Mouse (Mus musculus) adrenal gland, postnatal 14 days (tissue): Measurements from ENCODE around the gene Scfd2. TPM values are rescaled to one million over a fixed set of nuclear protein-coding genes. Genes with fewer than 3 reads are reported as not detected.
A peak's percentile ranks its signal among the peaks of the same experiment; 100 is the strongest.

Experiments used
- DNase-seq: peaks from one replicate; pipeline ENCODE4 v3.0.0; 2021; ENCODE audit warnings: mixed read lengths
- total RNA-seq: library from RNA; stranded (reverse); gene quantifications from 2 replicates; pipeline ENCODE4 v1.2.3, GENCODE M21; 2021

Gene Scfd2
- total RNA-seq, 1 experiment from 2014 or later: 20.2 TPM

DNA sequence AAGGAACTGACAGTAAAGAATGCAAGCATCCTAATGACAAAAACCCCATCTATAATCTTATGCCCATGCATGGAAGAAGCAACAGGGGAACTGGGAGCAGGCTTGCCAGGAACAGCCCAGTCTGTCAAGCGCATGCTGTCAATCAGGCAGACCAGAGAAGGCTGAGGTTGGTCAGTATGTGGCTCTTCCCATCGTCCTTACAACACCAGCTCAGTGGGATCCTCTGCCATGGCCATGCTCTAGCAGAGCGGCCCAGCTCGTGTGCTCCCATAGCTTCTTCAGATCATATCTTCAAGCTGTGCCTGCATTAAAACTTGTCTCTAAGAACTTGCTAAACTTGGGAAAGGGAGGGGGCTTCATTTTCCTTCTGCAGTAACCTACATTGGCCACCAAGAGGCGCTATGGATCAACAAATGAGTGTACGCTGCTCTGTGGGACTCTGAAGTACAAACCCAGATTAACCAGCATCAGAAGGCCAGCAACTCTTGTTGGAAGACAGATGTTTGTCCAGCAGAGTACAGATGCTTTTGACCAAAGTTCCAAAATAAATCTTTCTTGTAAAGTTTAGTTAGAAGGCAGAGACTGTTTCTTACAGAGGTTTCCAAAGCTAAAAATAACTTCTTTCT lies 220.2 kb downstream of the Scfd2 start:
- DNase-seq: peak; percentile 59

DNA sequence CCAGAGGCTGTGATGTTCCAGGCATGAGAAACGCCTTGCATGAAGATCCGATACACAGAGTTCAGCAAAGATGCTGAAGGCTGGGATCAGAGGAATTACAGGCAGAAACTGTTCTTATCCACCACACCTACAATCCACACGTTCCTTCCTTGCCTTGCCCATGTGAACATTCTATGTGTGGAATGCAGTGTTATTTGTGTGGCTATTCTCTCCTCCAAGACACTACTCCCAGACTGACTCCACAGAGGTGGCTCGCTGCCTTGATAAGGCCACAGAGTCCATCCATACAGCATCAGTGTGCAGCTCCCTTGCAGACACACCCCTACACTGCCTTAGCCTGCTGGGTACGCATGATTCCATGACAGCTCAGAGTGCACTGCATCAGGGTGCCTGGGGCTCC lies 221.5 kb downstream of the Scfd2 start:
- no peak for DNase-seq

DNA sequence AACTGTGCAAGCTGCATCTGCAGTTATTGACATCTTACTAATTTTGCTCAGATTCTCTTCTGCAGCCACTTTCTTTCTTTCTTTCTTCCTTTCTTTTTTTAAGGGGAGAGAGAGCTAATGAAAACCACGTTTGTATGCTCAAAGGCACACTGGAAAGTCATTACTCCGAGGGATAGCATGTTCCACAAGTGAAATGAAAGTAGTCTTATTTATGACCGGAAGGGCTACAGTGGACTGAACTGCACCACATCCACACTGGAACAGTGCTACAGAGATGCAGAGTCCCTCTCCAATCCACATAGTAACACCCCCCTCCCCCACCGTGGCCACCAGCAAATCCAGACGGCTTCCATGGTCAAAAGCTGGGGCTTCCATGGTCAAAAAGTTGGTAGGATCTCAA lies 224.3 kb downstream of the Scfd2 start:
- no peak for DNase-seq

DNA sequence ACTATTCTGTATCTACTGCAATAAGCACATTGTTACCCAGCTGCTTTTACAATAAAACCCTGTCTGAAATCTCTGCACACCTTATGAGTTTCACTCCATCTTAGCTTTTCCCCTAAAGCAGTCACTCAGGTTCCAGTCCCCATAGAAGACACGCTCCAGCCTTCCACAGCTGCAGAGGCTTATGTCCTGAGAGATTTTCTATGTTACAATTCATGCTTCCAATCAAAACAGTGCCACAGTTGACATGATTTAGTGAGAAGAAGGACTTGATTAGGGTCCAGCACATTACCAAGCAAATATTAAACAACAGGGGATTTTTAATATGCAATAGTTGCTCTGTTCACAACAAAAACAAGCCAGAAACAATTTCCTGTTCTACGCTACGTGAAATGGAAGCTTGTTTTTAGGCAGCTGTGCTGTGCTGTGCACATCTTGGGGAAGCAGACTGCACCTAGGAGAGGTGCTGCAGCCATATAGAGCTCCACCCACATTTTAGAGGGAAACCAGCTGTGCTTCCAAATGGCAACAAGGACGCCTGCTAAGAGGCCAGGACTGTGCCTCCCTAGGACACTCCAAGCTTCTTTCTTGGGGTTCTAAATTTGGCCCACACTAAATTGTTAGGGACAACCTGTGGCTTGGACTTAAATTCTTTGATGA lies 225.9 kb downstream of the Scfd2 start:
- no peak for DNase-seq

DNA sequence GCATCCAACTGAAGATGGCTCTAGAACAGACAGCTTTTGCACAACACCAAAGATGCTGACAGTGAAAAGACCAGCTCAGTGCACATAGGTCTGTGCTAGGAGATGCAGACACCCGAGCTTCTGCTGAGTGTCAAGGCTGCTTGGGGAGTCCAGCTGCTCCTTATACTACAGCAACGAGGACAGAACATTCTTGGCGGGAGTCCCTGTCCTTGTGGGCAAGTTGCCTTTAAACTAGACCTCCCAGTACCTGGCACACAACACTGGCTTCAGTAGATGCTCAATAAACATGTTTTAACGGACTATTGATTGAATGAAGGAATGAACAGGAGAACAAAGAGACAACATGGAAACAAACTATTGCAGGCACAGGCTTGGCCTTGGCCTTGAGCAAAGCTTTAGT lies 226.8 kb downstream of the Scfd2 start:
- peak; percentile 67 for DNase-seq

DNA sequence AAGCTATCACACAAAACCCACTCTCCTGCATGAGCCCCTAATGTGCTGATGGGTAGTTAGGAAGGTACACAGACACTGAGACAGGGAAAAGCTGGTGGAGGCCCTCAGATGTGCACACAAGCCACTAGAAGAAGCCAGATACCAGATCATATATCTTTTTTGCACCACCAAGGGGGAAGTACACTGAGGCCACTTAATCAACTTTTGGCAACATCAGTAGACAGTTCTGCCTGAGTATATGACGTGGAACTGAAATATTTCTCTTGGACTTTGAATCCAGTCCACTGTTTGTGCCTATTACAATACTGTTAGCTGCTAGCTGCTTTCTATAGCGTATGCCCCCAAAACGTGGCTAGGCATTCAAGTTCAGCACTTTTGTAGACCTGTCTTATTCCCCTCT lies 229.2 kb downstream of the Scfd2 start:
- DNase-seq: no peak

DNA sequence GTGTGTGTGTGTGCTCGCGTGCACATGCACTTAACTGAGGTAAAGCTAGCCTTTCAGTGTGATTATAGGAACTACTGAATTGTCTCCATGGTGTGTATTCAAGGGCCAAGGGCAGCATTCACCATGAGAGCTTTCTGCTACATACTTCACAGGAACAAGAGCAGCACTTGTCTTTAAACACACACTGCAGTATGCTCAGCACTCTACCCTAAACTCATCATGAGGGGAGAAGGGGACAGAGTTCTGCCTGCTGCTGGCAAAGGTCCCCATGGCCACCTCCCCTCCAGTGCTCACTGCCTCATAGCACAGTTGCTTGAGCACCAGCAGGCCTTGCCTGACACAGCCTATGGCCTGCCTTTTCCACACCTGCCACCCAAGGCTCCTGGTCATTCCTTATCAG lies 230.1 kb downstream of the Scfd2 start:
- no peak for DNase-seq

DNA sequence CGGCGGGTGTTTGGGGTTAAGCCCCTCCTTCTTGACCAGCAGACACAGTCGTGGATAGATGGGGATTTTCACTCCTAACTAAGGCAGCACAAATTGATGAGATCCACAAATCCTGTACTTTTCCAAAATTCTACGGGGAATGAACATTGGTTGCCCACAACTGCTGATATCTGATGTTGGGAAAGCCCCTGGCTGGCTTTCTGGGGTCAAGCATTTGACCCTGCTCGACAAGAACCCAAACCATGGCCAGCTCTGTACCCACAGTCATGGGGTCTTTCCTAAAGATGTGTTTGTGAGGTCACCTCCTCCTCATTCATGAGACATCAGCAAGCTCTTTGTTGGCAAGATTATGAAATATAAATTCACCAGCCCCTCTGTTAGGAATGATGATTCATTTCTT lies 230.6 kb downstream of the Scfd2 start:
- DNase-seq: no peak

DNA sequence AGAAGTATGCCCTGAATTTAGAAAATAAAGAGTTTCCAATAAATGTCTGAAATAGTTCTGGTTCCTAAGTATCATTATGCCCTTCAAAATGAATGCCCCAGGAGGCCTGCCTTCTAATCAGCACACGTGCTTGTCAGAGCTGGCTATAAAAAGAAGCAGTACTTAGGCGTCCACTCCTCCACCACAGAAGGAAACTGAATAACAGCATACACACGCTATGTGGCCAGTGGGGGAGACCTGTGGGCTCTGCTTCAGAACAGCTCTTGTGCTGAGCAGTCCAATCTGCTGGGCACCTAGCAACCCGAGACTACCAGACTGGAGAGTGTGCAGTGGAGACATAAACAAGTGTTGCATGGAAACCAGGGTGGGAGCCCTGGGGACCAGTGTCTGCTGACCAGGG lies 231.4 kb downstream of the Scfd2 start:
- DNase-seq: no peak

DNA sequence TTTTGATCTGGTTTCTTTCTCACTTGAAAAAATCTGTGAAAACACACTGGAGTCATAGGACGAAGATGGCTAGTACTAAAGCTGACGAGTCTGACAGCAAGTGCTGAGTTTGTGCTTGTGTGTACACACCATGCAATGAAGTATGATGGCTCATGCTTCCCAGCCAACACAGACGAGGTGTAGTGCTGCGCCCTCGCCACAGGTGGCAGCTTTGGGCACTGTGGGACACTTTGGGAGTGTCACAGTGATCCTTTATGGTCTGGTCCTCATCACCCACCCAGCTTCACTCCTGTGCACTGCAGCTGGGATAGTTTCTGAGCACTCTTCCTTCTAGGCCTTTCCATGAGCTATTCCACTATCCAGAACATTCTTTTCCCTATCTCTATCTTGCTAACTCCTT lies 234.4 kb downstream of the Scfd2 start:
- DNase-seq: no peak

DNA sequence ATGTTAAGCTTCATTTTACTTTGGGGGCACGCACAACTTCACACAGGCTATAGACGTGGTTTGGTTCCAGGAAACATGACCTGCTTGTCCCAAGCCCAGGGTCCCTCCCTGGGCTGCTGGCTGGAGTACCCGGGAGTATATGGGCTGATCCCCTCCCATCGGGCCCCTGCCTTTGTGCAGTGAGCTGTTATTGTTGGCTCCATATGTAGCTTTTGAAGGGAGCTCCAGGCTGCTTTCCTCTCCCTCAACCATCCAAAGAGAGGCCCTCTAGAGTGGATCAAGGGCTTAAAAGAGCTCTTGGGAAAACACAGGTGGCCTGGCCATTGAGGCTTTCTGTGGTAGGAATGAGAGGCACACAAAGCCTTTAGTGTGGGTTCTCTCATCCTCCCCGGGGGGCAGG lies 235.5 kb downstream of the Scfd2 start:
- no peak for DNase-seq

DNA sequence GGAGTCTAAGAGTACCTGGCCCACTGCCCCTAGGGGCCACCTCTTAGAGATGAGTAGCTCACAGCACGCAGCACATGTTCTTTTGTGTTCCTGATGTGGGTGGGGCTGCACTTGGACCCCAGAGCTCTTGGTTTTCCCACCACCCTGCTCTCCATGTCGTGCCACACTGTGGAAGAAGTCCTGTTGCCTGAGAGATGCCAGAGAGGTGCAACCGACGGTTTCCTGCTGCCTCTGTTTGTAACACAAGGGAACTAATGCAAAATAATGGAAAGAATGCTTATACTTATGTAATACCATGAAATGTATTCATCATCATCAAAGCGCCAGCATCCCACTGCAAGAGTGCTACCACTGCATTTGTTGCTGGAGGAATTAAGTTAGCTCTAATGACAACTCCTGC lies 238.0 kb downstream of the Scfd2 start:
- DNase-seq: no peak

DNA sequence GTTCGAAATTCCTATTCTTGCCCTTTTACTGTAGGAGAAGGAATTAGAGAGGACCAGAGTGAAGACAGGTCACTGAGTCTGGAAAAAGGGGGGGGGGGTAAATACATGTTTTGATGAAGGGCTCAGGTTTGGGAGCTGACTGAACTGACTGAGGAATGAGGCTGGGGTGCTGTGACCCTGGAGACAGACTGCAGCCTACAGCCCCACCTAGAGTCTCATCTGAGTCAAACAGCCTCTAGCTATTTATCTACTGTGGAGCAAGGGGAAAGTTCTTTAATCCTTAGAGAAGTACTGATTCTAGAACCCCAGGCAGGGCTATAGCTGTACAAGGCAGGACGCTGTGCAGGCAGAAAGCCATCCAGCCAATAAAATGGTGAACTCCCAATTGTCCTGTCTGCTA lies 239.5 kb downstream of the Scfd2 start:
- DNase-seq: no peak

DNA sequence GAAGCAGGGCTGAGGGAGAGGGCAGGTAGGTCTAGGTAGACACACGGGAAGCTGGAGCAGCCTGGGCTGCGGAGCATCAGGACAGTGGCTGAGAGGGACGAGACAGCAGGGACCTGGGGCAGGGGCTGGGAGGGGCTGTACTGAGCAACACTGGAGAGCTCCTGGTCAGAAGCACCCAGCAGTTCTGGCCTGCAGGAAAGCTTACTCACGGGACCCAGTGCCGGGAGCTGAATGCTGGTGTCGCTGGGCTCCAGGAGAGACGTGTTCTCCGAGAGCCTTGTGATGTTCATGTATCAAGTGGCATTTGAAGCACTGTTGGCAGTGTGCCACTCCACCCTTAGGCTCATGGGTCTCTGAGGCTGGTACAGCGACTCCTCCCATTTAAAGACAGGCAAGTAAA lies 240.0 kb downstream of the Scfd2 start:
- DNase-seq: no peak

DNA sequence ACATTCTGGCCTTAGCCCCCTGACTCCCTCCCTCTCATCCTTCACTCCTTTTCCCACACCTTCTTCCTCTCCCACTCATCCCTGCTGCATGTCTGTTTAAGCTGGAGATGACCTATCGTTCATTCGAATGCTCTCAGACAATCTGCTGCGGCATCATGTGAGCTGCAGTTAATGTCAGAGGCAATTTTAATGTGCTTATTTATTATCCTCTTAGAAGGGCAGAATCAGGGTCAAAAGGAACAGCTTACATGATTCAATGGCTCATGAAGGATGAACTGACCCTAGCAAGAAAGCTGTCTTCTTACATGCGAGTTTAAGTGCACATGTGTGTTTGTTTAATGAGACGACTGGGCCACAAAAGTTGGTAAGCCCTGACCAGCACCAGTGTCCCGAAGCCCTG lies 241.6 kb downstream of the Scfd2 start:
- no peak for DNase-seq

DNA sequence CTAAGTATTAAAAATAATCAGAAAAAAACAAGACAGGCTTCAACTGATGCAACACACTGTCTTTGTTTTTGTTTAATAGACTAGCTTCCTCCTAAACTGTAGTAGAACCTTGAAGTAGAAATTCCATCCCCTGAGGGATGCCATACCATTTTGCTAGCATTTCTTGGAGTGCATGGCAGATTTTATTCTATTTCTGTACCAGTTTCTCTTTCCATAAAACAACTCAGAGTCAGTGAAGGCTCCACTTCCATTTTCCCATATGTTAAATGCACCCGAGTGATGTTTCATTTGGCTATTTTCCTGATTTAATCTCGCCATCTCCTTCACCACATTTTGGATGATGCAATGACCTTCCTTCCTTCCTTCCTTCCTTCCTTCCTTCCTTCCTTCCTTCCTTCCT lies 243.4 kb downstream of the Scfd2 start:
- no peak for DNase-seq

DNA sequence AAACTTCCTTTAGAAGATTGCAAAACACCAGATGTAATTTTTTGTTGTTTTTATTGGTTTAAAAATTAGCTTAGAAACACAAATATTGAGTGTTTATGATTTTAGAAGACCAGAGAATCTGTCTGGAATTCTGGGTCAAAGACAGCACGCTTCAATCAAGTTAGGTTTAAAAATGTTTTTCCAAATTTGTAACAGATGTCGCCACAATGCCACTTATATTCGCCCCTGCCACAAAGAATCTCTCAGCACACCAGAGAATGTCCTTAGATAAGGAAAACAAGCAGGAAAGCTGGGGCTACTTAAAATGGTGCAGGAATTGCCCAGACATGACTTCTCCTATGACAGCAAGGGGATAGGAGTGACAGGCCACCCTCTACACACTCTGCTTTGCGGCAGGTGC lies 245.3 kb downstream of the Scfd2 start:
- no peak for DNase-seq

DNA sequence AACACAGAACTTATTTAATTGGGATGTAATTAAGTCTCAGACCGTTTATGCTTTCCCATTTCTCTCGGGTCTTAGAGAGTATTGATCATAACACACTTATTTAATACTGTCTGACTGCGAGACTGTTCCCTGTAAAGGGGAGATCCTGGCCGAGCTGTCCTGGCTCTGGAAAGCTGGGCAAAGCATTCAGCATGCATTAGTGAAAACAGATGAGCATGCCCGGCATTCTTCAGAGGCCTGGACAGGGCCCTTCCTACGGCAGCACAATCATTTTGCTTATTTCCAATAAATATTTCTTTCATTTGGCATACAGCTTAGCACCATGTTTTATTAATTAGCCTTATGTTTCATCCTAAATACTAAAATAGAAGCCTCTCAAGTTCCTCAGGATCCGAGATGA lies 245.8 kb downstream of the Scfd2 start:
- no peak for DNase-seq

DNA sequence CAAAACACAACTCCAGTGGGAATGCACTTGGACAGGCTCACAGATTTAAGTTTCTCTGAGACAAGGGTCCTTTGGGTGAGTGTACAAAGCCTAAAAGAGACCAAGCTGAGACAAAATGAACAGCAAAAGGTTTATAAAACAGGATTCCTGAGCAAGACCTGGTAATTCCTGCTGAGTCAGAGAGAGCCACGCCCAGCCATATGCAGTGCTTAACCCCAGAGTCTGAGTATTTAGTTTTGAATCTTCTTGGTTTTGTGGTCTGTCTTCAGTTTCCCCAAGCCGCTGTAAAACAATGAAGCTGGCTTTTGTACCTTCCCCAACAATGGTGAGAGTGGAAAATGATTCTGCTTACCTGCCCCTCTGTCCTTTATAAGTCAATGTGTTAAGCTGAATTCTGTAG lies 246.3 kb downstream of the Scfd2 start:
- DNase-seq: no peak

DNA sequence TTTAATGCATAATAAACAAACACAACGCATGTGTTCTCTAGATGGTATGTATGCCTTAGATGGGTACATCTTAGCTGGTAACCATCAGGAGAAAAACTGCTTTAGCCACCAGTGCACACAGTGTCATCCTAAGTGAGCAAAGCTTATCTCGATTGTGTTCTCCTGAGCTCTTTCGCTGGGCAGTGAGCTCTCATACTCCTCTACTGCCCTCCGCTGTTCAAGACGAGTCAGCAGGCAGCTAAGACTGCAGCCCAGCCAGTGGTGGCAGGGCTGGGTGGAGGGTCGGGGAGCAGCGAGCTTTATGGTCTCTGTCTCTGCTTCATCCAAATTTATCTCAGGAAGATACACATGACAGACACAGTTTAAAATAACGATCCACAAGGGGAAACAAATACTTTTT lies 248.0 kb downstream of the Scfd2 start:
- peak; percentile 53 for DNase-seq

DNA sequence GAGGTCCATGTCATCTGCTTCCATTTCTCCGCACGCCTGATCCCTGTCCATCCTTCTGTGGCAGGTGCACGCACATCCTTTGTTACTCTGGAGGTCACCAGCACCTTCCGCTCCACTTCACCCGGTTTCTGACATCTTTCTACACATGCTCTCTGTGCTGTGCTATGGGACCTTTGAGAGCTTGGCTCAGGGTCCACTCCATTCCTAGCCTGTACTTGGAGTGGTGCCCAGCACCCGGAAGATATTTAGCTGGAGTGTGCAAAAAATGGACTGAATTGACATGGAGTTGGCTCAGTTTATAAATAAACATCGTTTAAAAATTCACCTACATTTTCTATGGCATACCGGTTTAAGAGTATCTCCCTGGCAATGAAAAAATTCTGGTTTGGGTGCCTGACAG lies 250.1 kb downstream of the Scfd2 start:
- peak; percentile 28 for DNase-seq

DNA sequence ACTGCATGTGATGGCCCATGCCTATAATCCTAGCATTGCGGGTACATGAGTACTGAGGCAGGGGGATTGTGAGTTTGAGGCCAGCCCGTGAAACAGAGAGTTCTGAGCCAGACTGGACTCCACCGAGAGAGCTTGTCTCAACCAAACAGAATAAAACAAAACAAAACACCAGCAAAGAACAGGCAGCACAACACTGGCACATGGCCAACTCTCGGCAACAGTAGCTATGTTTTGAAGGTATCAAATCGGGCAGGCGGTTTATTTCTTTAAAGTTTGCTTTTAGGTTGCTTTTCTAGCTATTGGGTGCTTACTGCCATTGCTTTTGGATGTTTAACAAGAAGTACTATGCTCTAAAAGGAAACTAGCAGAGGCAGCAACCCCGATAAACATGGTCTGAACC lies 251.9 kb downstream of the Scfd2 start:
- DNase-seq: peak; percentile 28

DNA sequence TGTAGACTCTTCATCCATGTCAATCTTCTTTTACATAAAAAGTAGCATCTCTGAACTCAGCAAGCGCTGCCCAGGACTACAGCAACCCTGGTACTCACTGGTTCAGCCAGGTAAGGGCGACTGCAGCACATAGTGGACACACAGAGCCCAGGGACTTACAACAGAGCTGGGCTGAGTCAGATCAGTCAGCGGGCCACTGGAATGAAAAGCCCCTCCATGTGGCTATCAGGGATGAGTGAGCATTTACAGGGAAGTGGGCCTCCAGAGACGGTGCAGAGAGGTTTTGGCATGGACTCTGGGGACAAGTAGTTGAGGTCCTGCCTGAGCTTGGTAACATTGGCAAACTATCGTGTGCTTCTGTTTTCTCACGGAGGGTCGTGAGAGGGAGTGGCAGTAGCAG lies 253.1 kb downstream of the Scfd2 start:
- no peak for DNase-seq

DNA sequence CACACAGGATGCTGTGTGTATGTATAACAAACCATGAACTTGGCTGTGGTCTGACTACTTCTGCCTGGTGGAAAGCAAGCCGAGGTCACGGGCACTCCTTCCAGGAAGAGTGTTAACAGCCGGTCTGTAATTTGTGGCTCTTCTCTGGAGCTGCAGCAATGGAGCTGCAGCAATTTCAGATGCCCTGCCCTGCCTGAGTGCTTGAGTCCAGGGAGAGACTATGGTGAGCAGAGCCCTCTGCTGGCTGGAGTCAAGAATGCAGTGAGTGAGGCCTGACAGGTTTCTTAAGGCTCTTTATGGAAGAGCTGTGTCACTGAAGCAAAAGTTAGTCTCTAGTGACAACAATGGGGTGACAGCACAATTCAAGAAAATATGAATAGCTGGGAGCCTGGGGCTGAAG lies 253.8 kb downstream of the Scfd2 start:
- DNase-seq: peak; percentile 92

DNA sequence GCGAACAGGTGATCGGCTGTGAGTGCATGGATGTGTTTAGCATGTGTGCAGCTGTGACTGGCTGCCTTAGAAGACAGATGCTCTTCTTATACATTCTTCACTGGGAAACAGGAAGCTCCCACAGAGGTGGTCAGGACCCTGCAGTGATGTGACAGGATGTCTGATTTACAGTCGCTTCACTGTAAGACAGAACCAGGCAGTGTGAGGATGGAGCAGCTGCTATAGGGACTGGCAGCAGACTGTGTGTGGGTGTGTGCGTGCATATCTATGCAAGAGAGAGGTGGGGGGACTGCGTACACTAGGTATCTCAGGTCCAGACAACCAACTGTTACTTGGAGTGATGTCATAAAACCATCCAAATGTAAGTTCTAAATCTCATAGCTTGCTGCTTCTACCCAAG lies 254.3 kb downstream of the Scfd2 start:
- DNase-seq: no peak
